Mouse (Mus musculus) ES-E14 (cell line): ENCODE measurements around the gene Dnajb5.

Experiments
- HCFC1 ChIP-seq: IDR thresholded peaks from 2 replicates; pipeline ENCODE4 v1.6.1; 2012; ENCODE audit warnings: low read length, inconsistent platforms, borderline replicate concordance; ENCODE audit not compliant: insufficient read depth
- ZNF384 ChIP-seq: IDR thresholded peaks from 2 replicates; pipeline ENCODE4 v1.6.1; 2012; ENCODE audit warnings: low read depth, low read length, inconsistent platforms

- TF ChIP-seq HCFC1: no peak
- TF ChIP-seq ZNF384: no peak
Observed at GRCm38 (mm10) chr4:43001272-43001671, 51.7 kb downstream of the Dnajb5 start.
